Mouse (Mus musculus): Measurements from ENCODE around the gene Gm13287. TPM values are rescaled to one million over a fixed set of nuclear protein-coding genes. Genes with fewer than 3 reads are reported as not detected.
A peak's percentile ranks its signal among the peaks of the same experiment; 100 is the strongest.
"Not testable (repeated sequence)": the region's sequence is repeated elsewhere in the genome, so short reads cannot be mapped to it uniquely, and the experiment has no call there.

Gm13287 gene
- polyA plus RNA-seq, 1 experiment = not detected

GRCm38 (mm10) chr4:88773534-88773933 is 29.5 kb upstream of the Gm13287 start, which contains the start of gene Gm13290:
Gene Gm13290 (plus strand): TSS chr4:88773834.
- WGBS = no CpG with 5 or more reads among the region's 32 CpGs
- H3K36me3 ChIP-seq (ENCODE audit: control insufficient read depth, insufficient read depth, low read length); H3K4me3 ChIP-seq (ENCODE audit: extremely low read depth, insufficient read depth, insufficient read length); DNase-seq (ENCODE audit: low read depth in 1 of 2, low spot score in 2 of 2); H3K27ac ChIP-seq (ENCODE audit: insufficient read depth, low read length); H3K27me3 ChIP-seq (ENCODE audit: control insufficient read depth, insufficient read depth, low read length); H3K4me1 ChIP-seq (ENCODE audit: control insufficient read depth, insufficient read depth, insufficient read length): not testable (repeated sequence)

- not testable (repeated sequence) for H3K4me1 ChIP-seq (ENCODE audit: control insufficient read depth, insufficient read depth, insufficient read length); H3K4me3 ChIP-seq (ENCODE audit: extremely low read depth, insufficient read depth, insufficient read length)
- no CpG with 5 or more reads among the region's 29 CpGs for WGBS
Measured at GRCm38 (mm10) chr4:88776622-88777021, 26.4 kb upstream of the Gm13287 start, which contains the start of gene Gm13289. Gene Gm13289 (plus strand): TSS chr4:88776922.

GRCm38 (mm10) chr4:88779550-88779949 is 23.5 kb upstream of the Gm13287 start, which contains the start of gene Gm13272:
Gene Gm13272 (plus strand): TSS chr4:88779850.
- H3K27ac ChIP-seq (ENCODE audit: insufficient read depth, low read length); H3K4me3 ChIP-seq (ENCODE audit: extremely low read depth, insufficient read depth, insufficient read length); H3K4me1 ChIP-seq (ENCODE audit: control insufficient read depth, insufficient read depth, insufficient read length); H3K36me3 ChIP-seq (ENCODE audit: control insufficient read depth, insufficient read depth, low read length); DNase-seq (ENCODE audit: low read depth in 1 of 2, low spot score in 2 of 2); H3K27me3 ChIP-seq (ENCODE audit: control insufficient read depth, insufficient read depth, low read length): not testable (repeated sequence)
- WGBS = no CpG with 5 or more reads among the region's 29 CpGs

More at GRCm38 (mm10) chr4:88776622-88777021, 26.4 kb upstream of the Gm13287 start, which contains the start of gene Gm13289:
- not testable (repeated sequence) for DNase-seq (ENCODE audit: low read depth in 1 of 2, low spot score in 2 of 2); H3K27ac ChIP-seq (ENCODE audit: insufficient read depth, low read length); H3K36me3 ChIP-seq (ENCODE audit: control insufficient read depth, insufficient read depth, low read length); H3K27me3 ChIP-seq (ENCODE audit: control insufficient read depth, insufficient read depth, low read length)

GRCm38 (mm10) chr4:88780320-88780719 is 22.7 kb upstream of the Gm13287 start:
- WGBS = 69% methylated on average over 16 of the region's 18 CpGs
- not testable (repeated sequence) for H3K4me3 ChIP-seq (ENCODE audit: extremely low read depth, insufficient read depth, insufficient read length)

GRCm38 (mm10) chr4:88781831-88782230 is 21.2 kb upstream of the Gm13287 start, which contains the start of gene Ifnz:
Gene Ifnz (plus strand): TSS chr4:88782131.
- DNase-seq (ENCODE audit: low read depth in 1 of 2, low spot score in 2 of 2) = not testable (repeated sequence)

More at GRCm38 (mm10) chr4:88780320-88780719, 22.7 kb upstream of the Gm13287 start:
- H3K27me3 ChIP-seq (ENCODE audit: control insufficient read depth, insufficient read depth, low read length); H3K4me1 ChIP-seq (ENCODE audit: control insufficient read depth, insufficient read depth, insufficient read length); H3K36me3 ChIP-seq (ENCODE audit: control insufficient read depth, insufficient read depth, low read length); H3K27ac ChIP-seq (ENCODE audit: insufficient read depth, low read length); DNase-seq (ENCODE audit: low read depth in 1 of 2, low spot score in 2 of 2): not testable (repeated sequence)

GRCm38 (mm10) chr4:88782335-88782734 is 20.7 kb upstream of the Gm13287 start:
- not testable (repeated sequence) for DNase-seq (ENCODE audit: low read depth in 1 of 2, low spot score in 2 of 2); H3K36me3 ChIP-seq (ENCODE audit: control insufficient read depth, insufficient read depth, low read length); H3K27me3 ChIP-seq (ENCODE audit: control insufficient read depth, insufficient read depth, low read length); H3K4me1 ChIP-seq (ENCODE audit: control insufficient read depth, insufficient read depth, insufficient read length)
- Histone ChIP-seq H3K4me3 (ENCODE audit: extremely low read depth, insufficient read depth, insufficient read length) (peak overlapping the region; percentile 39; the same call in 1 of the 2 replicates), H3K27ac (ENCODE audit: insufficient read depth, low read length) (0 out of 2 replicates have a peak overlapping the region, but pooled peaks have one; percentile 22)
- 0% methylated on average over 3 of the region's 31 CpGs for WGBS

More at GRCm38 (mm10) chr4:88781831-88782230, 21.2 kb upstream of the Gm13287 start, which contains the start of gene Ifnz:
- not testable (repeated sequence) for H3K27me3 ChIP-seq (ENCODE audit: control insufficient read depth, insufficient read depth, low read length); H3K36me3 ChIP-seq (ENCODE audit: control insufficient read depth, insufficient read depth, low read length); H3K4me1 ChIP-seq (ENCODE audit: control insufficient read depth, insufficient read depth, insufficient read length)
- 0 out of 2 replicates have a peak within 1 kb of the TSS, but pooled peaks have one; percentile 22 for H3K27ac ChIP-seq (ENCODE audit: insufficient read depth, low read length)
- peak within 1 kb of the TSS; percentile 39; the same call in 1 of the 2 replicates for H3K4me3 ChIP-seq (ENCODE audit: extremely low read depth, insufficient read depth, insufficient read length)
- WGBS = 2% methylated on average over 5 of the region's 7 CpGs

GRCm38 (mm10) chr4:88785409-88785808 is 17.6 kb upstream of the Gm13287 start, which contains the start of gene Gm13276:
Gene Gm13276 (plus strand): TSS chr4:88785709.
- H3K27me3 ChIP-seq (ENCODE audit: control insufficient read depth, insufficient read depth, low read length); DNase-seq (ENCODE audit: low read depth in 1 of 2, low spot score in 2 of 2); H3K4me3 ChIP-seq (ENCODE audit: extremely low read depth, insufficient read depth, insufficient read length); H3K27ac ChIP-seq (ENCODE audit: insufficient read depth, low read length); H3K36me3 ChIP-seq (ENCODE audit: control insufficient read depth, insufficient read depth, low read length); H3K4me1 ChIP-seq (ENCODE audit: control insufficient read depth, insufficient read depth, insufficient read length): not testable (repeated sequence)
- WGBS = no CpG with 5 or more reads among the region's 27 CpGs

GRCm38 (mm10) chr4:88788402-88788801 is 14.7 kb upstream of the Gm13287 start, which contains the start of gene Gm13277:
Gene Gm13277 (plus strand): TSS chr4:88788632.
- H3K27me3 ChIP-seq (ENCODE audit: control insufficient read depth, insufficient read depth, low read length); H3K4me3 ChIP-seq (ENCODE audit: extremely low read depth, insufficient read depth, insufficient read length); H3K36me3 ChIP-seq (ENCODE audit: control insufficient read depth, insufficient read depth, low read length); H3K27ac ChIP-seq (ENCODE audit: insufficient read depth, low read length); H3K4me1 ChIP-seq (ENCODE audit: control insufficient read depth, insufficient read depth, insufficient read length): not testable (repeated sequence)
- 0% methylated on average over 1 of the region's 28 CpGs for WGBS
- peak; percentile 28; the same call in 1 of the 2 replicates for TF ChIP-seq CTCF (IDR thresholded peaks at IDR 0.05; ENCODE audit: extremely low read depth, insufficient read depth, insufficient read length, insufficient replicate concordance)
- peak in 1 of 2 experiments; percentile 63 for DNase-seq (ENCODE audit: low read depth in 1 of 2, low spot score in 2 of 2)

- not testable (repeated sequence) for H3K4me3 ChIP-seq (ENCODE audit: extremely low read depth, insufficient read depth, insufficient read length); H3K27ac ChIP-seq (ENCODE audit: insufficient read depth, low read length); H3K4me1 ChIP-seq (ENCODE audit: control insufficient read depth, insufficient read depth, insufficient read length); H3K36me3 ChIP-seq (ENCODE audit: control insufficient read depth, insufficient read depth, low read length); H3K27me3 ChIP-seq (ENCODE audit: control insufficient read depth, insufficient read depth, low read length); DNase-seq (ENCODE audit: low read depth in 1 of 2, low spot score in 2 of 2)
- whole genome bisulfite sequencing = no CpG with 5 or more reads among the region's 28 CpGs
Measured at GRCm38 (mm10) chr4:88791250-88791649, 11.8 kb upstream of the Gm13287 start, which contains the start of gene Gm13278. Gene Gm13278 (plus strand): TSS chr4:88791550.

GRCm38 (mm10) chr4:88793936-88794675 is 8.9 kb upstream of the Gm13287 start, which contains the start of gene Gm13275:
Gene Gm13275 (plus strand): TSS chr4:88794487.
- not testable (repeated sequence) for H3K27ac ChIP-seq (ENCODE audit: insufficient read depth, low read length); H3K36me3 ChIP-seq (ENCODE audit: control insufficient read depth, insufficient read depth, low read length); H3K4me1 ChIP-seq (ENCODE audit: control insufficient read depth, insufficient read depth, insufficient read length); H3K27me3 ChIP-seq (ENCODE audit: control insufficient read depth, insufficient read depth, low read length); H3K4me3 ChIP-seq (ENCODE audit: extremely low read depth, insufficient read depth, insufficient read length)
- peak in 1 of 2 experiments; percentile 56 for DNase-seq (ENCODE audit: low read depth in 1 of 2, low spot score in 2 of 2)
- WGBS = 3% methylated on average over 17 of the region's 52 CpGs

Data from spleen, adult 2 months (tissue).